Mouse (Mus musculus): ENCODE measurements around the gene C5ar2. TPM values are rescaled to one million over a fixed set of nuclear protein-coding genes. Genes with fewer than 3 reads are reported as not detected.
"Not testable (repeated sequence)": the region's sequence is repeated elsewhere in the genome, so short reads cannot be mapped to it uniquely, and the experiment has no call there.

The C5ar2 gene
- 1.6 and 1.7 TPM in 2 replicates for polyA plus RNA-seq (2012; rRNA removed)

DNA sequence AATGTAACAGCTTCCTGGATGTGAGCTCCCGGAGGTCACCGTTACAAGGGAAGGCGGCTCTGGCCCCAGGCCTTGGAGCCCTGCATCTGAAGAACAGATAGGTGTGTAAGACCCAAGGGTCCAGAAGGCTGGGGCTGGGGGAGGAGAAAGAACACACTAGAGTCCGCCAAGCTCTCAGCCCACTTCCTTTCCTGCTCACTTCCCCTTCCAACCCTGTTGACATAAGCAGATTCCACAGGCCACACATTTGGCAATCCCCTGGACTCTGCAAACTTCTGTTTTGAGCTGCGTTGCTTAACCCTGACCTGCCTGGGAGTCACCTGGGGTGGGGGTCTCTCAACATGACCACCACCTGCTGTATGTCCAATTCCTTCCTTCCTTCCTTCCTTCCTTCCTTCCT, at the start of gene C5ar2:
Gene C5ar2 (minus strand): TSS at position 88 of the 400 bp plus-strand sequence.
- DNase-seq (ENCODE audit: low spot score), result no peak

DNA sequence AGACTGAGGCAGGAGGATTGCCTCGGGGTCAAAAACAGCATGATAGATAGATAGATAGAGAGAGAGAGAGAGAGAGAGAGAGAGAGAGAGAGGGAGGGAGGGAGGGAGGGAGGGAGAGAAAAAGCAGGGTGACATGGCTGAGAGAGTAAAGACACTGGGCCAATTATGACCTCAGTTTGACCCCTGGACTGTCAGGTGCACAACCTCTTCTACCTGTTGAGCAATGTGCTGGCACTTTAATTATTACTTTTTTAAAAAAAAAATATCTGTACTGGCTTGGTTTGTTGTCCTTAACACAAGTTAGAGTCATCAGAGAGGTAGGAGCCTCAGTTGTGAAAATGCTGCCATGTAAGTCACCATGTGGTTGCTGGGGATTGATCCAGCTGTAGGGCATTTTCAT, 43.8 kb upstream of the C5ar2 start:
- DNase-seq (ENCODE audit: low spot score), result no peak

DNA sequence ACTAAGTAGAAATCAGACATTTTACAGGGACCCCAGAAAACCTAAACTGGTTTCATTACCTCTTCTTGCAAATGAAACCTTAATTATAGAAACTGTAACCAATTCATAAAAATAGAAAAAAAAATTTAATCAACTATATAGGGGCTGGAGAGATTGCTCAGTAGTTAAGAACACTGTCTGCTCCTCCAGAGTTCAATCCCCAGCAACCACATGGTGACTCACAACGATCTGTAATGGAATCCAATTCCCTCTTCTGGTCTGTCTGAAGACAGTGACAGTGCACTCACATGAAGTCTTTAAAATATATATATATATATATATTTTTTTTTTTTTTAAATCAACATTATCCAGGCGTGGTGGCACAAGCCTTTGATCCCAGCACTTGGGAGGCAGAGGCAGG, 43.1 kb upstream of the C5ar2 start:
- no peak for DNase-seq (ENCODE audit: low spot score)

DNA sequence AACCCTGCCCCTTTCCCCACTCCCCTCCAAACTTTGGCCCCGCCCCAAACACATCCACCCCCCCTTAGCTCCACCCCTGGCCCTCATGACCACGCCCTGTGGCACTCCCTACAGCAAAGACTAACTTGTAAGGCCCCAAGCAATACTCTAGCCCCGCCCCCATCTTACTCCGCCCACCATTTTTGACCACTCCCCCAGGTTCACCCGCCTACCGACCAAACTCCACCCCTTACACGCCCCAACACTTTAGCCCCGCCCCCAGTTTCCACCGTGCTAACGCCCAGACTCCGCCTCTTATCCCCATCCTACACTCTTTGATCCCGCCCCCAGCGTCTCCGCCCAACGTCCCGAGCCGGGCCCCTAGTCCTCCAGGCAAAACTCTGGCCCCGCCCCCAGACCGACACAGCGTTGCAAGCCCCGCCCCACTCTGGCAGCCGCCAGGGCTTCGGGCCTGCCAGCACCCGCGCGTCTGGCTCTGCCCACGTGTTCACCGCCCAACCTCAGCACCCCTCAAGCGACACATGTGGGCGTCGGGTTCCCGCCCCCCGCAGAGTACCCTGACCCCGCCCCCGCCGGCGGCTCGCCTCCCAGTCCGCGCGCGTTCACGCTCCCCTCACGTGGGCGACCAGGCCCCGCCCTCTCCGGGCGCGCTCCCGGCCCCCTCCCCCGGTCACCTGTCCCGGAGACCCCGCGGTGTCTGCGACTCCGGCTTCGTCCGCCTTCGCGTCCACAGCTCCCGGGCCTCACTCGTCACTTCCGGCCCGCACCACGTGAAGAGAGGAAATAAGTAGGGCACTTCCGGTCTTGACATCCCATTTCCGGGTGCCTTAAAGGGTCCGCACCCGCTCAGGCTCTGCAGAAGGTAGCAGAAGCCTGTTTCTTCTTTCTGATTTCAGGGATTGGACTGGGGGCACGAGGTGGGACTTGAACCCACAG, 42.3 kb upstream of the C5ar2 start, which contains the start of gene Ccdc9:
Gene Ccdc9 (minus strand): TSS at position 770 of the 936 bp plus-strand sequence.
- DNase-seq (ENCODE audit: low spot score), result peak; percentile 99

DNA sequence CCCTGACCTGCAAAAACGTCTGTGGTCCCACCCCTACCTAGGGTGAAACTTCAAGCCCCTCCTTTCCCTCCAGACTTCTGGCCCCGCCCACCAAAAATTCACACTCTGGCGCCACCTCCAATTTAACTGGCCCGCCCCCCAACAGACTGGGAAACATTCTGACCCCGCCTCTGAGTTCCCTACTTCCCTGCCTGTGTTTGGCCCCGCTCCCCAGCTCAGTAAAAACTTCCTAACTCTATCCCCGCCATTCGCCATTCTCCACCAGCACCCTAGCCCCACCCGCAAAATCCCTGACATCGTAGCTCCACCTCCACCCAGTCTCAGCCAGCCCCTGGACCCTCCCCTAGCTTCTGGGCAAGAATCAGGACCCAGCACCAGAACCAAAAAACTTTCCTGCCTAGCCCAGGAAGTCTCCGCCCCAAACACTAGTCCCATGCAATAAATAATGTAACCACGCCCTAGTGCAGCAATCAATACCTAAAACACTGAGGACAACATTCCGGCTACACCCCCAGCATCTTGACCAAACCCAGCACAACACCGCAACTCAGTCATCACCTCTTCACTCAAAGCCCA, 41.6 kb upstream of the C5ar2 start:
- DNase-seq (ENCODE audit: low spot score), result peak; percentile 55

DNA sequence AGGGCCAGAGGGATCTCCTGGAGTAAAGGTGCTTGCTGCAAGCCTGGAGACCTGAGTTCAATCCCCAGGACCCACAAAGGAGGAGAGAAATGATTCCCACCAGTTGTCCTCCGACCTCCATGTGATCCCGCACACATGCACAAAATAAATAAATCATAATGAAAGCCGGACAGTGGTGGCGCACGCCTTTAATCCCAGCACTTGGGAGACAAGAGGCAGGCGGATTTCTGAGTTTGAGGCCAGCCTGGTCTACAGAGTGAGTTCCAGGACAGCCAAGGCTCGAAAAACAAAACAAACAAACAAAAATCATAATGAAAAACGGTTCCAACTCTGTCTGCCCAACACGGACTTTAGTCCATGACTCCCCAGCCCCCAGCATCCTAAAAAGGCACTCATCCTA, 41.0 kb upstream of the C5ar2 start:
- DNase-seq (ENCODE audit: low spot score), result no peak

GRCm38 (mm10) chr7:16284001-16284400, 40.0 kb upstream of the C5ar2 start:
- DNase-seq (ENCODE audit: low spot score), result no peak

GRCm38 (mm10) chr7:16282334-16282733, 38.4 kb upstream of the C5ar2 start:
- no peak for DNase-seq (ENCODE audit: low spot score)

DNA sequence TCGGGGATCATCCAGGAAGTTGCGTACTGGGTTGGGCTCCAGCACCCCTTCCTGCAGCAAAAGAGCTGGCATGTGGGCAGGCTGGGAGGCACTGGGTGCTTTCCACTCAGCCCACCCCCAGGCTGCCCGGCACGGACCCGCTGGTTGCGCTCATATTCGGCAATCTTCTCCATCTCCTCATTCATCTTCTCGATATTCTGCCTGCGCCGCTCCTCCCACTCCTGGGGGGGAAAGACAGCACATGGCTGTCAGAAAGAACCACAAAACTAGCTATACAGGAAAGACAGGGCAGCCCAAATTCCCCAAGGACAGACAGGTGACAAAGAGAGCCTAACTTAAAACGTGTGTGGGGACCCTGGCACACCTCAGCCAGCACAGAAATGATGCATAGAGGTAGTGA, 36.8 kb upstream of the C5ar2 start:
- no peak for DNase-seq (ENCODE audit: low spot score)

DNA sequence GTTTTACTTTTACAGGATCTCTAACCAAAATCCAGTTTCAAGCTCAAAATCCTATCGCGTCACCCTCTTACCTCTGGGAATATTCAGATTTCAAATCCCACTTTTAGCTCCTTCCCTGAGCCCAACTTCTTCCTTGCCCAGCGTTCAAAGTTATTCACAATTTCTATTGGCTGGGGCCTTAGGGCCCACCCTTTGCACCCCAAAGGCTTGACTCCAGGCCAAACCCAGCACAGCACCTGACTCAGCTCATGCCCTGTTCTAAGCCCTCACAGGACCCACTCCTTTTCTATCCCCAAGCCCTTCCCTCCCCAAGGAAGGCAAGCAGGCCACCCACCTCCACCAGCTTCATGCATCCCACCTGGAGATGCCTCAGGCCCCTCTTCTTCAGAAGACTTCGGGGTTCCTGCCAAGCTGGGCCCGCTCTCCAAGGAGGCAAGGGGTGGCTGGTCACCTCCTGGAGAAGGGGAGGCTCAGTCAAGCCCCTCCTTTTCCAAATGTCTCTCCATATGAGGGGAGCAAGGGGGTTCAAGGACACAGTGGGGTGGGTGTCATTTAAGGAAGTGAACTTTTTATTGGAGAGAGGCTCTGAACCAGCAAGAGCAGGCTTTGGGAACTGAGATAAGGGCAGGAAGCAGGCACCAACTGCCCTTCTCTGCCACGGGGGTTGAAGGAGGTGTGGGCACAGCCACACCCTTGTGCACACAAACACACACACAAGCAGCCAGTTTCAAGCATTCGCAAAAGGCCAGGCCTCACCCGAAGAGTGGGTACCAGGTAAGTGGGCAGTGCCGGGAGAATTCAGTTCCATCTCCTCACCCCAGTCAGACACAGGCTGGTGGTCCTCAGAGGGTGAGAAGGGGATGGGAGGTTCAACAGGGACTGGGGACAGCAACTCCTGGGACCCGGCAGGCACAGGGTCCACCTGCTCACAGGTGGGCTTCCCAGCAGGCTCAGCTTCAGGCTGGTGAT, 31.3 kb upstream of the C5ar2 start:
- no peak for DNase-seq (ENCODE audit: low spot score)

DNA sequence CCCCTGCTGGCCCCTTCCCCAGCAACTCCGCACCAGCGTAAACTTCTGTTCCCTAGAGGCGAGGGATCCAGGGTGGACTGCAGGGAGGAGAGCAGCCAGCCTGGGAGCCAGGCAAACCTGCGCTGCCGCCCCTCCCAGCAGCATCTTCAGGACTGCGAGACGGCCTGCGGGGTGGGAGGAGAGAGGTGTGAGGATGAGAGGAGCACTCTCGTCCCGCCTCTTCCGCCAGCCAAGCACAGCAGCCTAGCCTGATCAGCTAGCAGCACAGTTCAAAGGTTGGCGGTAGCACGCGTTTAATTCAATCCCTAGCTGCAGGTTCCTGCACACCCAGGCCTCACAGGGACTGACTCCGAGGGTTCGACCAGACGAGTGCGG, 29.8 kb upstream of the C5ar2 start:
- no peak for DNase-seq (ENCODE audit: low spot score)

GRCm38 (mm10) chr7:16273081-16273765, 29.3 kb upstream of the C5ar2 start, which contains the start of gene Inafm1:
Gene Inafm1, minus strand, starts transcription at chr7:16273617.
- peak; percentile 61 for DNase-seq (ENCODE audit: low spot score)

GRCm38 (mm10) chr7:16272681-16273080, 28.7 kb upstream of the C5ar2 start:
- DNase-seq (ENCODE audit: low spot score), result peak; percentile 51

- no peak for DNase-seq (ENCODE audit: low spot score)
Measured at GRCm38 (mm10) chr7:16271139-16271538, 27.2 kb upstream of the C5ar2 start.

GRCm38 (mm10) chr7:16266593-16266992, 22.6 kb upstream of the C5ar2 start:
- not testable (repeated sequence) for DNase-seq (ENCODE audit: low spot score)

- DNase-seq (ENCODE audit: low spot score), result no peak
Measured at GRCm38 (mm10) chr7:16265856-16266255, 21.9 kb upstream of the C5ar2 start.

DNA sequence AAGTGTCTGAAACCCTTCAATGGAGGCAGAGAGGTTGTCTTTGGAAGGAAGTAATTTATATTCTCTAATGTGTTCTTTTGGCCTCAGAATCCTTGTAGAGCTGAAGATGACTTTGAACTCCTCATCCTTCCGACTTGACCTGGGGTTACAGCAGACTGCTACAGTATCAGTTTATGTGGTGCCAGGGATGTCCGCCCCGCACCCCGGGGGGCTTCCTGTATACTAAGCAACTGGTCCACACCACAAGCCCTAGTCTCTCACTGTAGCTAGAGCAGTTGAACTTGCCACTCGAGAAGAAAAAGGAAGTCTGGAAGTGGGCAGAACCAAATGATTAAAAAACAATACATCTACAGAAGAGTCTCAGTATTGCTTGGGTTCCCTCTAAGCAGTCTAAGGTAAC, 19.9 kb upstream of the C5ar2 start:
- no peak for DNase-seq (ENCODE audit: low spot score)

- DNase-seq (ENCODE audit: low spot score), result no peak
Measured at GRCm38 (mm10) chr7:16263015-16263787, 19.2 kb upstream of the C5ar2 start.

GRCm38 (mm10) chr7:16261097-16261496, 17.1 kb upstream of the C5ar2 start:
- DNase-seq (ENCODE audit: low spot score), result no peak

GRCm38 (mm10) chr7:16259110-16259590, 15.2 kb upstream of the C5ar2 start, which contains the start of gene C5ar1:
Gene C5ar1, minus strand, starts transcription at chr7:16259540.
- no peak for DNase-seq (ENCODE audit: low spot score)
